ENCODE assay signal across 25 mouse cellular contexts in the genomic region with DNA sequence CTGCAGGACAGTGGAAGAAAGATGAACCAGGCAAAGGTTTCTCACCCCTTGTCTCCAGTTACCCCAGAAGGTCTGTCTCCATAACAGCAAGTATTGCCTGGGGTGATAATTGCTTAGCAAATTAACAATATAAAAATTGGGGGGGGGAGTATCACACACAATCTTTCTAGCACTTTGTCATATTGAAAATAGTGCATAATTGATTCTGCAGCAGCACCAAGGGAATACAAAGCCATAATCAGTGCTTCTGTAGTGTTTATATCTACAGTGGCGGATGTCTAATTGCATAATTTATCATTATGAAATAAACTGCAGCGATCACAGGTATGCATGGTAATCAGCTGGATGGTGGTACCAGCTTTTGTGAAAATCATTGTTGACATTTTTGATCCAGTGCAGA.
DNase-seq lines count a peak whose midpoint lies in the region; ATAC-seq and TF ChIP-seq lines count a peak whose summit lies in the region.
"Had no signal": no experiment of that assay in that cellular context is flagged by ENCODE, and none has a peak within 500 bp of the region (broad histone marks: within the 10 kb centered on the region; RNA-seq: fewer than 3 reads in every experiment).

No protein-coding gene starts in this region.

- no peak for TF ChIP-seq CTCF in forebrain, postnatal 0 days (IDR thresholded peaks at IDR 0.05; ENCODE audit: low read depth)

- H3K4me1 ChIP-seq in forebrain, postnatal 0 days (ENCODE audit: insufficient read depth): no peaks in the 10 kb centered on the region
- H3K4me1 ChIP-seq in forebrain, embryonic 14.5 days (ENCODE audit: control insufficient read depth, insufficient read depth, low read length): no peaks in the 10 kb centered on the region
- H3K4me1 ChIP-seq in hindbrain, embryonic 15.5 days (replicated peaks): no peaks in the 10 kb centered on the region
- H3K4me1 ChIP-seq in hindbrain, embryonic 11.5 days (replicated peaks; ENCODE audit: control insufficient read depth, insufficient read depth, low read length): no peaks in the 10 kb centered on the region
- H3K4me1 ChIP-seq in midbrain, embryonic 14.5 days (ENCODE audit: control insufficient read depth, insufficient read depth, low read length): no peaks in the 10 kb centered on the region
- no peaks in the 10 kb centered on the region for H3K4me1 ChIP-seq in midbrain, embryonic 11.5 days (ENCODE audit: control insufficient read depth, insufficient read depth, low read length)
- H3K4me1 ChIP-seq in neural tube, embryonic 14.5 days (ENCODE audit: control insufficient read depth, insufficient read depth, low read length): 0 out of 2 replicates have a peak, but pooled peaks cover 3% of the 10 kb centered on the region
- H3K4me1 ChIP-seq: embryonic facial prominence, embryonic 12.5 days; embryonic facial prominence, embryonic 15.5 days; forebrain, embryonic 15.5 days; heart, embryonic 10.5 days; heart, embryonic 13.5 days; intestine, embryonic 15.5 days had no signal

- no peak overlapping the region for H3K4me2 ChIP-seq in forebrain, postnatal 0 days (ENCODE audit: low read depth)
- H3K4me2 ChIP-seq in forebrain, embryonic 14.5 days (ENCODE audit: low read length): no peak overlapping the region
- no peak overlapping the region for H3K4me2 ChIP-seq in hindbrain, embryonic 15.5 days
- no peak overlapping the region for H3K4me2 ChIP-seq in hindbrain, embryonic 11.5 days (replicated peaks; ENCODE audit: low read depth, low read length)
- H3K4me2 ChIP-seq in midbrain, embryonic 14.5 days (ENCODE audit: low read length): no peak overlapping the region
- no peak overlapping the region for H3K4me2 ChIP-seq in midbrain, embryonic 11.5 days
- no peak overlapping the region for H3K4me2 ChIP-seq in neural tube, embryonic 14.5 days (ENCODE audit: low read depth, low read length)
- H3K4me2 ChIP-seq: embryonic facial prominence, embryonic 12.5 days; embryonic facial prominence, embryonic 15.5 days; forebrain, embryonic 15.5 days; heart, embryonic 13.5 days; intestine, embryonic 15.5 days had no signal

- no peak for DNase-seq in forebrain, postnatal 0 days
- no peak for DNase-seq in forebrain, embryonic 14.5 days (ENCODE audit: low spot score)
- no peak for DNase-seq in hindbrain, embryonic 11.5 days (ENCODE audit: low spot score)
- DNase-seq in midbrain, embryonic 14.5 days: peak; percentile 16
- DNase-seq in midbrain, embryonic 11.5 days (ENCODE audit: low spot score, missing footprints): no peak
- DNase-seq in neural tube, embryonic 10.5 days (ENCODE audit: extremely low spot score, low spot score): no peak
- DNase-seq: adrenal gland, postnatal 10 days; adrenal gland, postnatal 36 days; cerebellum, adult 11 months; cerebellum, adult 2 months; cerebellum, adult 9-11 months; cerebellum, postnatal 25 days; gastrocnemius, postnatal 10 days; gastrocnemius, postnatal 36 days; heart, adult 2 months; heart, postnatal 14 days; heart, postnatal 4 days had no signal

- no peak overlapping the region for H3K9ac ChIP-seq in forebrain, postnatal 0 days
- no peak overlapping the region for H3K9ac ChIP-seq in forebrain, embryonic 14.5 days (ENCODE audit: low read length)
- H3K9ac ChIP-seq in hindbrain, embryonic 15.5 days: no peak overlapping the region
- H3K9ac ChIP-seq in hindbrain, embryonic 11.5 days (ENCODE audit: low read depth, low read length): no peak overlapping the region
- H3K9ac ChIP-seq in midbrain, embryonic 14.5 days (replicated peaks; ENCODE audit: low read length): no peak overlapping the region
- no peak overlapping the region for H3K9ac ChIP-seq in midbrain, embryonic 11.5 days (ENCODE audit: low read length)
- no peak overlapping the region for H3K9ac ChIP-seq in neural tube, embryonic 14.5 days (replicated peaks; ENCODE audit: low read depth, low read length)
- H3K9ac ChIP-seq: embryonic facial prominence, embryonic 12.5 days; embryonic facial prominence, embryonic 15.5 days; forebrain, embryonic 15.5 days; heart, embryonic 13.5 days; intestine, embryonic 15.5 days had no signal

- no peak overlapping the region for H3K4me3 ChIP-seq in forebrain, postnatal 0 days (ENCODE audit: low read depth, low read length)
- H3K4me3 ChIP-seq in forebrain, embryonic 14.5 days (ENCODE audit: low read depth, low read length): no peak overlapping the region
- no peak overlapping the region for H3K4me3 ChIP-seq in hindbrain, embryonic 15.5 days
- H3K4me3 ChIP-seq in hindbrain, embryonic 11.5 days (ENCODE audit: low read depth, low read length): no peak overlapping the region
- H3K4me3 ChIP-seq in midbrain, embryonic 14.5 days (replicated peaks; ENCODE audit: low read depth, low read length): no peak overlapping the region
- H3K4me3 ChIP-seq in midbrain, embryonic 11.5 days (ENCODE audit: low read depth, low read length): no peak overlapping the region
- no peak overlapping the region for H3K4me3 ChIP-seq in neural tube, embryonic 14.5 days (ENCODE audit: low read depth, low read length)
- H3K4me3 ChIP-seq: embryonic facial prominence, embryonic 12.5 days; embryonic facial prominence, embryonic 15.5 days; forebrain, embryonic 15.5 days; heart, adult 2 months; heart, embryonic 10.5 days; heart, embryonic 13.5 days; intestine, embryonic 15.5 days had no signal

- no peaks in the 10 kb centered on the region for H3K27me3 ChIP-seq in forebrain, postnatal 0 days (ENCODE audit: insufficient read depth, low read length)
- no peaks in the 10 kb centered on the region for H3K27me3 ChIP-seq in forebrain, embryonic 14.5 days (replicated peaks; ENCODE audit: control insufficient read depth, insufficient read depth, low read length)
- no peaks in the 10 kb centered on the region for H3K27me3 ChIP-seq in hindbrain, embryonic 15.5 days
- H3K27me3 ChIP-seq in hindbrain, embryonic 11.5 days (ENCODE audit: control insufficient read depth, insufficient read depth, low read length): no peaks in the 10 kb centered on the region
- no peaks in the 10 kb centered on the region for H3K27me3 ChIP-seq in midbrain, embryonic 14.5 days (ENCODE audit: control insufficient read depth, insufficient read depth, low read length)
- no peaks in the 10 kb centered on the region for H3K27me3 ChIP-seq in midbrain, embryonic 11.5 days (ENCODE audit: control insufficient read depth, insufficient read depth, low read length)
- H3K27me3 ChIP-seq in neural tube, embryonic 14.5 days (ENCODE audit: control insufficient read depth, insufficient read depth, low read length): no peaks in the 10 kb centered on the region
- H3K27me3 ChIP-seq: embryonic facial prominence, embryonic 12.5 days; embryonic facial prominence, embryonic 15.5 days; forebrain, embryonic 15.5 days; heart, embryonic 13.5 days; intestine, embryonic 15.5 days had no signal

- 0 out of 2 replicates have a peak overlapping the region, but pooled peaks have one; percentile 15 for H3K27ac ChIP-seq in forebrain, postnatal 0 days (ENCODE audit: low read depth, low read length)
- H3K27ac ChIP-seq in forebrain, embryonic 14.5 days (ENCODE audit: low read depth, low read length): no peak overlapping the region
- H3K27ac ChIP-seq in hindbrain, embryonic 15.5 days (replicated peaks): no peak overlapping the region
- no peak overlapping the region for H3K27ac ChIP-seq in hindbrain, embryonic 11.5 days (ENCODE audit: low read depth, low read length)
- H3K27ac ChIP-seq in midbrain, embryonic 14.5 days (replicated peaks; ENCODE audit: low read depth, low read length): 0 out of 2 replicates have a peak overlapping the region, but pooled peaks have one; percentile 16
- H3K27ac ChIP-seq in midbrain, embryonic 11.5 days (ENCODE audit: low read depth, low read length): no peak overlapping the region
- no peak overlapping the region for H3K27ac ChIP-seq in neural tube, embryonic 14.5 days (ENCODE audit: low read depth, low read length)
- H3K27ac ChIP-seq: embryonic facial prominence, embryonic 12.5 days; embryonic facial prominence, embryonic 15.5 days; forebrain, embryonic 15.5 days; heart, adult 2 months; heart, embryonic 10.5 days; heart, embryonic 13.5 days; intestine, embryonic 15.5 days had no signal

- 69% methylated on average over 2 of the region's 2 CpGs for WGBS in forebrain, postnatal 0 days
- 69% methylated on average over 2 of the region's 2 CpGs for WGBS in forebrain, embryonic 14.5 days
- WGBS in hindbrain, embryonic 15.5 days: 62% methylated on average over 2 of the region's 2 CpGs
- WGBS in hindbrain, embryonic 11.5 days: 76% methylated on average over 2 of the region's 2 CpGs
- 54% methylated on average over 2 of the region's 2 CpGs for WGBS in midbrain, embryonic 14.5 days
- WGBS in midbrain, embryonic 11.5 days: 85% methylated on average over 2 of the region's 2 CpGs
- WGBS in neural tube, embryonic 14.5 days: 46% methylated on average over 2 of the region's 2 CpGs

- no peaks in the 10 kb centered on the region for H3K36me3 ChIP-seq in forebrain, postnatal 0 days (ENCODE audit: insufficient read depth)
- H3K36me3 ChIP-seq in forebrain, embryonic 14.5 days (ENCODE audit: control insufficient read depth, insufficient read depth, low read length): no peaks in the 10 kb centered on the region
- H3K36me3 ChIP-seq in hindbrain, embryonic 15.5 days: no peaks in the 10 kb centered on the region
- no peaks in the 10 kb centered on the region for H3K36me3 ChIP-seq in hindbrain, embryonic 11.5 days (ENCODE audit: control insufficient read depth, insufficient read depth, low read length)
- no peaks in the 10 kb centered on the region for H3K36me3 ChIP-seq in midbrain, embryonic 14.5 days (ENCODE audit: control insufficient read depth, insufficient read depth, low read length)
- H3K36me3 ChIP-seq in midbrain, embryonic 11.5 days (ENCODE audit: control insufficient read depth, insufficient read depth, low read length): no peaks in the 10 kb centered on the region
- no peaks in the 10 kb centered on the region for H3K36me3 ChIP-seq in neural tube, embryonic 14.5 days (ENCODE audit: control insufficient read depth, insufficient read depth, low read length)
- H3K36me3 ChIP-seq: embryonic facial prominence, embryonic 12.5 days; embryonic facial prominence, embryonic 15.5 days; forebrain, embryonic 15.5 days; heart, embryonic 10.5 days; heart, embryonic 13.5 days; intestine, embryonic 15.5 days had no signal

- H3K9me3 ChIP-seq in forebrain, postnatal 0 days (ENCODE audit: low read length): no peaks in the 10 kb centered on the region
- no peaks in the 10 kb centered on the region for H3K9me3 ChIP-seq in forebrain, embryonic 14.5 days (replicated peaks; ENCODE audit: control insufficient read depth, low read length)
- no peaks in the 10 kb centered on the region for H3K9me3 ChIP-seq in hindbrain, embryonic 15.5 days
- no peaks in the 10 kb centered on the region for H3K9me3 ChIP-seq in hindbrain, embryonic 11.5 days (ENCODE audit: control insufficient read depth, low read length)
- no peaks in the 10 kb centered on the region for H3K9me3 ChIP-seq in midbrain, embryonic 14.5 days (ENCODE audit: control insufficient read depth, low read length)
- H3K9me3 ChIP-seq in midbrain, embryonic 11.5 days (ENCODE audit: control insufficient read depth, low read length): no peaks in the 10 kb centered on the region
- no peaks in the 10 kb centered on the region for H3K9me3 ChIP-seq in neural tube, embryonic 14.5 days (ENCODE audit: control insufficient read depth, low read length)
- H3K9me3 ChIP-seq: embryonic facial prominence, embryonic 12.5 days; embryonic facial prominence, embryonic 15.5 days; forebrain, embryonic 15.5 days; heart, embryonic 10.5 days; heart, embryonic 13.5 days; intestine, embryonic 15.5 days had no signal

- no peak for ATAC-seq in forebrain, postnatal 0 days
- no peak for ATAC-seq in forebrain, embryonic 14.5 days
- 0 out of 2 replicates have a peak, but pooled peaks have one; percentile 15 for ATAC-seq in hindbrain, embryonic 15.5 days (ENCODE audit: low FRiP score, low read depth)
- ATAC-seq in hindbrain, embryonic 11.5 days (ENCODE audit: low FRiP score): no peak
- ATAC-seq in midbrain, embryonic 14.5 days (ENCODE audit: low FRiP score, low TSS enrichment): no peak
- ATAC-seq in midbrain, embryonic 11.5 days (ENCODE audit: low FRiP score): no peak
- ATAC-seq in neural tube, embryonic 14.5 days (ENCODE audit: low read depth): peak; percentile 66; the same call in 1 of the 2 replicates
- ATAC-seq: forebrain, embryonic 15.5 days; intestine, embryonic 15.5 days had no signal

Comparison
In these comparisons a context has a peak if more than half of its experiments do, and no peak if none do; other contexts are left out.
1. ATAC-seq: peak in hindbrain, embryonic 15.5 days (single experiment) and neural tube, embryonic 14.5 days (single experiment); none in forebrain, postnatal 0 days (single experiment), forebrain, embryonic 14.5 days (single experiment), hindbrain, embryonic 11.5 days (single experiment), midbrain, embryonic 14.5 days (single experiment) and midbrain, embryonic 11.5 days (single experiment).
2. H3K27ac ChIP-seq: peak in forebrain, postnatal 0 days (single experiment) and midbrain, embryonic 14.5 days (single experiment); none in forebrain, embryonic 14.5 days (single experiment), hindbrain, embryonic 15.5 days (single experiment), hindbrain, embryonic 11.5 days (single experiment), midbrain, embryonic 11.5 days (single experiment) and neural tube, embryonic 14.5 days (single experiment).